Mouse (Mus musculus) olfactory bulb, adult 2 months (tissue): ENCODE data around the gene Lyar.

Experiments
- CTCF ChIP-seq: fragments of 200-500 bp; IDR thresholded peaks from 2 replicates; pipeline ENCODE4 v1.5.1; 2012; ENCODE audit warnings: low read depth, mild to moderate bottlenecking, low read length, moderate library complexity; ENCODE audit not compliant: insufficient read depth
- POLR2A ChIP-seq: fragments of 200-500 bp; IDR thresholded peaks from 2 replicates; pipeline ENCODE4 v1.6.1; 2012; ENCODE audit warnings: mild to moderate bottlenecking, low read depth, low read length, moderate library complexity; ENCODE audit not compliant: insufficient read depth

- TF ChIP-seq CTCF (no peak), POLR2A (no peak)
Observed at GRCm38 (mm10) chr5:38190907-38191306, 29.4 kb upstream of the Lyar start.
